Mouse (Mus musculus) lung, postnatal 0 days (tissue): ENCODE data around the gene Trim59. TPM values are rescaled to one million over a fixed set of nuclear protein-coding genes. Genes with fewer than 3 reads are reported as not detected.
A peak's percentile ranks its signal among the peaks of the same experiment; 100 is the strongest.
"Not testable (repeated sequence)": the region's sequence is repeated elsewhere in the genome, so short reads cannot be mapped to it uniquely, and the experiment has no call there.

Experiments used
- ATAC-seq: fragments of 200-750 bp; cut with Nextera tagmentation; 2 replicates; pipeline ENCODE4 v1.8.0; 2017; ENCODE audit warnings: moderate library complexity
- DNase-seq: peaks from one replicate; pipeline ENCODE4 v3.0.0-alpha.2; 2016; ENCODE audit warnings: low spot score
- H3K27ac ChIP-seq: fragments of 300-500 bp; sonication (generic); 2 replicates; pipeline ENCODE4 v1.5.1; 2014; ENCODE audit warnings: antibody characterized with exemption, mild to moderate bottlenecking, low read length, mixed read lengths
- H3K27me3 ChIP-seq: fragments of 300-500 bp; sonication (generic); replicated peaks from 2 replicates; pipeline ENCODE4 v1.6.1; 2014; ENCODE audit warnings: low read length, mixed read lengths; ENCODE audit not compliant: insufficient read depth
- H3K36me3 ChIP-seq: fragments of 300-500 bp; sonication (generic); 2 replicates; pipeline ENCODE4 v1.6.1; 2014; ENCODE audit warnings: low read length, mixed read lengths; ENCODE audit not compliant: insufficient read depth
- H3K4me1 ChIP-seq: fragments of 300-500 bp; sonication (generic); 2 replicates; pipeline ENCODE4 v1.6.1; 2014; ENCODE audit warnings: antibody characterized with exemption, low read depth, low read length, mixed read lengths; ENCODE audit not compliant: insufficient read depth
- H3K4me2 ChIP-seq: fragments of 300-500 bp; sonication (generic); replicated peaks from 2 replicates; pipeline ENCODE4 v1.6.1; 2014; ENCODE audit warnings: low read depth, mild to moderate bottlenecking, low read length, moderate library complexity, mixed read lengths
- H3K4me3 ChIP-seq: fragments of 300-500 bp; sonication (generic); 2 replicates; pipeline ENCODE4 v1.5.1; 2014; ENCODE audit warnings: low read depth, low read length
- H3K9ac ChIP-seq: fragments of 300-500 bp; sonication (generic); replicated peaks from 2 replicates; pipeline ENCODE4 v1.6.1; 2014; ENCODE audit warnings: low read depth, mild to moderate bottlenecking
- H3K9me3 ChIP-seq: fragments of 300-500 bp; sonication (generic); 2 replicates; pipeline ENCODE4 v1.6.1; 2016; ENCODE audit warnings: low read length, mixed read lengths
- CTCF ChIP-seq: IDR thresholded peaks from 2 replicates; pipeline ENCODE4 v1.5.1; 2016; ENCODE audit warnings: antibody characterized with exemption, mild to moderate bottlenecking
- EP300 ChIP-seq: IDR thresholded peaks from 2 replicates; pipeline ENCODE4 v1.6.1; 2016; ENCODE audit warnings: antibody characterized with exemption, mild to moderate bottlenecking, control low read depth
- WGBS: fragments of 180-500 bp; shearing (Covaris S2); extraction: QIAGEN DNeasy Blood & Tissue Kit; methylation state at CpG from one replicate; pipeline ENCODE4 v1.1.7; 2014; 5-methylcytosine and 5-hydroxymethylcytosine counted together
- polyA plus RNA-seq: library from polyadenylated mRNA; unstranded; fragments of >200 nt; fragmentation: Nextera tagmentation; extraction: Ambion mirVana; gene quantifications from 2 replicates; pipeline ENCODE4 v1.2.1, GENCODE M21; 2015

Trim59 gene
- polyA plus RNA-seq, 1 experiment from 2014 or later = 11.1 TPM

- Histone ChIP-seq H3K9me3 (no peaks in the 10 kb centered on the region), H3K4me2 (no peak overlapping the region), H3K4me1 (no peaks in the 10 kb centered on the region), H3K9ac (no peak overlapping the region), H3K4me3 (no peak overlapping the region), H3K27ac (no peak overlapping the region), H3K36me3 (no peaks in the 10 kb centered on the region), H3K27me3 (no peaks in the 10 kb centered on the region)
- TF ChIP-seq CTCF (no peak), EP300 (no peak)
- WGBS = 51% methylated on average over 5 of the region's 5 CpGs
- no peak for ATAC-seq
- DNase-seq = no peak
Measured at GRCm38 (mm10) chr3:69041298-69041697, 3.3 kb downstream of the Trim59 start.

- ATAC-seq (no peak), DNase-seq (no peak)
- Histone ChIP-seq H3K36me3 (0 out of 2 replicates have a peak, but pooled peaks cover 3% of the 10 kb centered on the region), H3K9me3 (no peaks in the 10 kb centered on the region), H3K27ac (no peak overlapping the region), H3K4me3 (no peak overlapping the region), H3K4me1 (no peaks in the 10 kb centered on the region), H3K4me2 (no peak overlapping the region), H3K9ac (no peak overlapping the region), H3K27me3 (no peaks in the 10 kb centered on the region)
- 96% methylated on average over 2 of the region's 2 CpGs for WGBS
- no peak for TF ChIP-seq EP300
- no peak for TF ChIP-seq CTCF
Measured at GRCm38 (mm10) chr3:69040105-69040504, 4.5 kb downstream of the Trim59 start.

GRCm38 (mm10) chr3:69026133-69026783, 18.3 kb downstream of the Trim59 start:
- H3K9ac ChIP-seq = no peak overlapping the region
- peaks cover 18% of the 10 kb centered on the region; the same call in 1 of the 2 replicates for H3K36me3 ChIP-seq
- no peaks in the 10 kb centered on the region for H3K27me3 ChIP-seq
- H3K4me2 ChIP-seq = no peak overlapping the region
- DNase-seq (no peak), ATAC-seq (peak; percentile 43; the same call in 1 of the 2 replicates)
- H3K4me3 ChIP-seq = no peak overlapping the region
- H3K4me1 ChIP-seq = no peaks in the 10 kb centered on the region
- H3K9me3 ChIP-seq = no peaks in the 10 kb centered on the region
- WGBS = 82% methylated on average over 1 of the region's 1 CpGs
- TF ChIP-seq CTCF = peak; percentile 43
- no peak for TF ChIP-seq EP300
- H3K27ac ChIP-seq = no peak overlapping the region

- Histone ChIP-seq H3K4me2 (no peak overlapping the region), H3K36me3 (peaks cover 15% of the 10 kb centered on the region), H3K9ac (no peak overlapping the region), H3K9me3 (no peaks in the 10 kb centered on the region), H3K4me1 (no peaks in the 10 kb centered on the region), H3K4me3 (no peak overlapping the region), H3K27ac (no peak overlapping the region), H3K27me3 (no peaks in the 10 kb centered on the region)
- TF ChIP-seq CTCF (no peak), EP300 (no peak)
- DNase-seq (no peak), ATAC-seq (no peak)
Measured at GRCm38 (mm10) chr3:69020764-69021163, 23.8 kb downstream of the Trim59 start.

GRCm38 (mm10) chr3:69020285-69020684, 24.3 kb downstream of the Trim59 start:
- H3K4me2 ChIP-seq = no peak overlapping the region
- H3K9ac ChIP-seq = no peak overlapping the region
- no peak overlapping the region for H3K4me3 ChIP-seq
- H3K4me1 ChIP-seq = no peaks in the 10 kb centered on the region
- H3K27ac ChIP-seq = no peak overlapping the region
- 91% methylated on average over 2 of the region's 2 CpGs for WGBS
- ATAC-seq = no peak
- peaks cover 15% of the 10 kb centered on the region for H3K36me3 ChIP-seq
- DNase-seq = no peak
- H3K9me3 ChIP-seq = no peaks in the 10 kb centered on the region
- no peaks in the 10 kb centered on the region for H3K27me3 ChIP-seq
- no peak for TF ChIP-seq EP300
- peak; percentile 55 for TF ChIP-seq CTCF

- 95% methylated on average over 2 of the region's 2 CpGs for WGBS
- peaks cover 15% of the 10 kb centered on the region for H3K36me3 ChIP-seq
- DNase-seq, H3K4me3 ChIP-seq, H3K27ac ChIP-seq, H3K4me1 ChIP-seq, H3K9me3 ChIP-seq, H3K27me3 ChIP-seq, ATAC-seq, H3K9ac ChIP-seq, H3K4me2 ChIP-seq: not testable (repeated sequence)
Measured at GRCm38 (mm10) chr3:69018635-69019034, 25.9 kb downstream of the Trim59 start.

- Histone ChIP-seq H3K27ac (no peak overlapping the region), H3K27me3 (no peaks in the 10 kb centered on the region), H3K4me1 (no peaks in the 10 kb centered on the region), H3K9ac (no peak overlapping the region), H3K4me3 (no peak overlapping the region), H3K9me3 (no peaks in the 10 kb centered on the region), H3K4me2 (no peak overlapping the region), H3K36me3 (peaks cover 15% of the 10 kb centered on the region)
- DNase-seq (no peak), ATAC-seq (no peak)
- WGBS = 83% methylated on average over 3 of the region's 3 CpGs
- TF ChIP-seq EP300 (no peak), CTCF (no peak)
Measured at GRCm38 (mm10) chr3:69017181-69017580, 27.4 kb downstream of the Trim59 start.
